Mouse (Mus musculus) heart, embryonic 16.5 days (tissue): ENCODE data around the gene Atxn1. TPM values are rescaled to one million over a fixed set of nuclear protein-coding genes. Genes with fewer than 3 reads are reported as not detected.

ENCODE experiments used
- ATAC-seq: fragments of 200-750 bp; cut with Nextera tagmentation; replicated peaks from 2 replicates; pipeline ENCODE4 v1.8.0; 2017; ENCODE audit warnings: moderate number of reproducible peaks; ENCODE audit not compliant: insufficient read depth, low FRiP score; ENCODE audit errors: extremely low read depth
- H3K27ac ChIP-seq: fragments of 300-500 bp; sonication (generic); 2 replicates; pipeline ENCODE4 v1.5.1; 2014; ENCODE audit warnings: mild to moderate bottlenecking, low read length, control low read depth, moderate library complexity
- H3K27me3 ChIP-seq: fragments of 300-500 bp; sonication (generic); 2 replicates; pipeline ENCODE4 v1.6.1; 2014; ENCODE audit warnings: low read length, mixed read lengths; ENCODE audit not compliant: control insufficient read depth, insufficient read depth
- H3K36me3 ChIP-seq: fragments of 300-500 bp; sonication (generic); 2 replicates; pipeline ENCODE4 v1.6.1; 2014; ENCODE audit not compliant: control insufficient read depth, insufficient read depth
- H3K4me1 ChIP-seq: fragments of 300-500 bp; sonication (generic); 2 replicates; pipeline ENCODE4 v1.6.1; 2014; ENCODE audit warnings: low read length, mixed read lengths; ENCODE audit not compliant: control insufficient read depth, insufficient read depth
- H3K4me2 ChIP-seq: fragments of 300-500 bp; sonication (generic); 2 replicates; pipeline ENCODE4 v1.6.1; 2014; ENCODE audit warnings: low read depth, mild to moderate bottlenecking, control low read depth, low read length
- H3K4me3 ChIP-seq: fragments of 300-500 bp; sonication (generic); 2 replicates; pipeline ENCODE4 v1.5.1; 2014; ENCODE audit warnings: mild to moderate bottlenecking, control low read depth, low read length
- H3K9ac ChIP-seq: fragments of 300-500 bp; sonication (generic); 2 replicates; pipeline ENCODE4 v1.6.1; 2014; ENCODE audit warnings: low read length, control low read depth
- H3K9me3 ChIP-seq: fragments of 300-500 bp; sonication (generic); replicated peaks from 2 replicates; pipeline ENCODE4 v1.6.1; 2016; ENCODE audit warnings: low read length; ENCODE audit not compliant: control insufficient read depth
- WGBS: fragments of 180-500 bp; shearing (Covaris S2); extraction: QIAGEN DNeasy Blood & Tissue Kit; methylation state at CpG from one replicate; pipeline ENCODE4 v1.1.7; 2014; 5-methylcytosine and 5-hydroxymethylcytosine counted together
- polyA plus RNA-seq: library from polyadenylated mRNA; unstranded; fragments of >200 nt; fragmentation: Nextera tagmentation; extraction: Ambion mirVana; gene quantifications from 2 replicates; pipeline ENCODE4 v1.2.1, GENCODE M21; 2015

The Atxn1 gene
- polyA plus RNA-seq, 1 experiment from 2014 or later, result 7.2 TPM

DNA sequence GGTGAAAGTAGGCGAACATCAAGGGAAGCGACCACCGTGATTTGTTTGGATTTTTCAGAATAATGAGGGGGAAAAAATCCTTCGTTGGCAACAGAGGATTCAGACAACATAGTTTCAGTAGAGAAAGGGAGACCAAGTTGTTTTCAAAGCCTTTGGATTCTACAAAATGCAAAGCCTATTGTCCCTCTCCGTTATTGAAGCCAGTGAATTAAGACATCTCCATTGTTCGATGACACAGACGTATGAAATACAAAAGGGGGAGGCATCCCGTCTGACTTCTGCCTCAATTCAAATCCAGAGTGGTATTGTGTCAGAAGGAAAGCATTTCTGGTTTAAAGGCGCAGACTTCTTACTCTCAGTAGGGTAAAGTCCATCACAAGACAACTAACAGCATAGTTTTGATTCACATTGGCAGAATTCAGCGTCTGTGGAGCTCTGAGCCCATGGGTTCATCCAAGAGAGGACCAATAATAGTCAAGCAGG is 103.7 kb downstream of the Atxn1 start:
- Histone ChIP-seq H3K4me2 (no peak overlapping the region), H3K36me3 (no peaks in the 10 kb centered on the region), H3K9me3 (no peaks in the 10 kb centered on the region), H3K27ac (no peak overlapping the region), H3K4me3 (no peak overlapping the region), H3K4me1 (peaks cover 11% of the 10 kb centered on the region), H3K27me3 (no peaks in the 10 kb centered on the region), H3K9ac (no peak overlapping the region)
- ATAC-seq, result no peak
- 83% methylated on average over 10 of the region's 10 CpGs for WGBS

DNA sequence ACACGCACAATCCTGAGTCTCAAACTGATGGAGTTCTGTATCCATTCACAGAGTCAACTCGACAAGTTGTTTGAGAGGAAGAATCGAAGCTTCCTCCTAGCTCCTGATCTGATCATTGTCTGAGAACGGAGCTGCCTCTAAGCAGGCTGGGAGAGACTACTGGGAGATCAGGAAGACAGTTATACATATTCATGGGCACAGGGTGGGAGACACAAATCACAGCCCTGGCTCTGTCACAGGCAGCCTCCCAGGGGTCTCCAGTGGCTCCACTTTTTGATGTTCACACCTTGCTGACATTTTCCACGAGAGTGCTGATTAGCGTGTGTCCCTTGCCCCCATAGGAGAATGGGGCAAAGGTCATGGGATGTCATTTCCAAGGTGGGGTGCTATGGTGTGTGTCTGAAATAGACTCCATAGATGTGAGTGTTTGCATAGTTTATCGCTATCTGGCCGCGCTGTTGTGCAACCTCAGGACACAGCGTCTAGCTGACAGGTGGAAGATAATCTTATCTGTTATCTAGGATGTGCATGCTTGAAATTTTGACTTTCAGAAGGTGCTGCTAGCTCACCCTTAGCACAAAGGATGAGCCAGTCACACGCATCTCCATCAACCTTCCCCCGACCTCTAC is 105.6 kb downstream of the Atxn1 start:
- no peak overlapping the region for H3K9ac ChIP-seq
- peaks cover 12% of the 10 kb centered on the region for H3K4me1 ChIP-seq
- no peaks in the 10 kb centered on the region for H3K36me3 ChIP-seq
- H3K4me2 ChIP-seq, result no peak overlapping the region
- no peak for ATAC-seq
- WGBS, result 70% methylated on average over 12 of the region's 12 CpGs
- H3K27me3 ChIP-seq, result no peaks in the 10 kb centered on the region
- H3K27ac ChIP-seq, result no peak overlapping the region
- no peak overlapping the region for H3K4me3 ChIP-seq
- no peaks in the 10 kb centered on the region for H3K9me3 ChIP-seq

DNA sequence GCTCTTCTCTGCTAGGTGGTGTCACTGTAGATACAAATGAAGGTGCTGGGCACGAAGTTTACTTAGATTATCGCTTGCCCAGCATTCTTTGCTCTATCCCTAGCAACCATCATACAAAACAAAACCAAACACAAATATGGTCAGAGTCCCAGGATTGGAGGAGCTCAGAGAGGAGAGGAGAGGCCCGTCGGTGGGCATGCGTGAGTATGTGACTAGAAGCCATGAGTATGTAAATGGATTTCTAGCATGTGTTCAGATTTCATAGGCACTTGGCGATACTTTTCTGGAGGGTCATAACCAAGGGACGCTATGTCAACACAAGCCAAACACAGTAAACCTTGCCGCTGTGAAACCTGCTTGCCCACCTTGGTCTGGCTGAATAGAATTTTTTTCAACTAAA is 107.4 kb downstream of the Atxn1 start:
- no peak for ATAC-seq
- 87% methylated on average over 8 of the region's 8 CpGs for WGBS
- peaks cover 12% of the 10 kb centered on the region for H3K4me1 ChIP-seq

DNA sequence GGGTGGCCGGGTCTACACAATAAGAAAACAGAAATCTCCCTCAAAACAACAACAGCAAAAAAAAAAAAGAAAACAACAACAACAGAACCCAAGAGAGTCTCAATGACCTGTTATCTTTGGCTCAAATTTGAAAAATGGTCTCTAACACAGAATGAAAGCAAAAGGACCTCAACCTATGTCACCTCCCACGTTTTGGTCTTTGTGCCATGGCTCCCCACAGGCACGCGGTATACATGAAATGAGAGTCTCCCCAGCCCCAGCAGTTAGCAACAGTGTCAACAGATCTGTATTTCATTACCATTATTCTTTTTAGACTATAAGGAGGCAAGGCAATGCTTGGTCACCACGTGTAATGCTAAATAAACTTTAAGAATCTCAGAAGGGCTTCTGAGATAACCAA is 110.3 kb downstream of the Atxn1 start:
- Histone ChIP-seq H3K27ac (no peak overlapping the region), H3K27me3 (no peaks in the 10 kb centered on the region), H3K9me3 (no peaks in the 10 kb centered on the region), H3K4me3 (no peak overlapping the region), H3K4me1 (peaks cover 3% of the 10 kb centered on the region; the same call in 1 of the 2 replicates), H3K36me3 (no peaks in the 10 kb centered on the region), H3K9ac (no peak overlapping the region), H3K4me2 (no peak overlapping the region)
- 79% methylated on average over 5 of the region's 5 CpGs for WGBS
- ATAC-seq, result no peak

More for the DNA sequence above, 107.4 kb downstream of the Atxn1 start:
- Histone ChIP-seq H3K4me3 (no peak overlapping the region), H3K36me3 (no peaks in the 10 kb centered on the region), H3K9ac (no peak overlapping the region), H3K27ac (no peak overlapping the region), H3K9me3 (no peaks in the 10 kb centered on the region), H3K4me2 (no peak overlapping the region), H3K27me3 (no peaks in the 10 kb centered on the region)

DNA sequence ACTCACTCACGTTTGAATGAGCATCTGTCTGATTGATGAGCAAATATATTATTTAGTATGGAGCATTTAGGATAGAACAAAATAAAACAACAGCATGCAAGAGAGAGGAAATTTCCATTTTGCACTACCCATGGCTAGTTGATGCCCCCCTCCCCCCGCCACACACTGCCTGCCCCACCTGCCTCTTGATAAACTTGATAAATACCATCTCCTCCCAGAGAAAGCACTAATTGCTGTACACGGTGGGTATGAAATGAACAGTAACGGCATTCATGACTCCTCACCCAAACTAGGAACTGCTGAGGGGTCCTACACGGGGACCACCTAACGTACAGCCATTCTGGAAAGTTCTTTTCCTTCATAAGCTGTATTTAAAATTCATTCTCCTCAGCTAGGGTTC is 111.1 kb downstream of the Atxn1 start:
- Histone ChIP-seq H3K27me3 (no peaks in the 10 kb centered on the region), H3K27ac (no peak overlapping the region), H3K4me1 (peaks cover 3% of the 10 kb centered on the region; the same call in 1 of the 2 replicates), H3K9ac (no peak overlapping the region), H3K36me3 (no peaks in the 10 kb centered on the region), H3K4me3 (no peak overlapping the region), H3K4me2 (no peak overlapping the region), H3K9me3 (no peaks in the 10 kb centered on the region)
- no peak for ATAC-seq
- 79% methylated on average over 6 of the region's 6 CpGs for WGBS

DNA sequence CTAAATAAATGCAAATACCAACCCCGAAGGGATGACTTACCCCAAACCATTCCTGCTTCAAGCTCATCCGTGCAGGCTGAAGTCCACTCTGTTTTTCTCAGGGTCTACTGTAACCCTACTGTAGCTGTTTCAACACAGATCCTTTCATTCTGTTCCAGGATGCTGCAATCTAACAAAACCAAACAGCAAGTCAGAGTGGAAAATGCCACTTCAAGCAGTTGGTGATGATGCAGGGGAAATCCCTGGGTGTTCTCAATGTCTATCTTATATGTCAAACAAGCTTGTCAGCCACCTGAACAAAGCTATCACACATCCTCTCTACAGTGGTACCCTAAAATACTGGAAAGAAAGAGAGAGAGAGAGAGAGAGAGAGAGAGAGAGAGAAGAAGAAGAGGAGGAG is 112.5 kb downstream of the Atxn1 start:
- WGBS, result 79% methylated on average over 2 of the region's 2 CpGs
- Histone ChIP-seq H3K27me3 (no peaks in the 10 kb centered on the region), H3K4me1 (peaks cover 3% of the 10 kb centered on the region; the same call in 1 of the 2 replicates), H3K9ac (no peak overlapping the region), H3K36me3 (no peaks in the 10 kb centered on the region), H3K9me3 (no peaks in the 10 kb centered on the region), H3K27ac (no peak overlapping the region), H3K4me2 (no peak overlapping the region), H3K4me3 (no peak overlapping the region)
- ATAC-seq, result no peak

DNA sequence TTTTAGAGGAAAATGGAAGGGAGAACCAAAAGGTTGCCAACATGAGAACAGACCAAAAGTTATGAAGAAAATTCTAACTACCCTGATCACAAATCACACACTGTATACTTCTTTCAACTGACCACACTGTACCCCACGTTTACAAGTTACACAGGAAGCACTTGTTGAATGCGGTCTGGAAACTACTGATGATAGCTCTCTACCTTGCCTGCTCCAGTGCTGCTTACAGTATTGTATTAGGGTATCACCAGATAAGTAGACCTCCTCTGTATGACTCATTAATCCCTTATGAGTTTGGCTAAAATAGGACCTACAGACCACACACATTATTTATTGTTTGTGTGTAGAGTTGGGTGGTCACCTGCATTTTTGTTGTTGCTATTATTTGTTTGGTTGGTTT is 113.1 kb downstream of the Atxn1 start:
- no peaks in the 10 kb centered on the region for H3K9me3 ChIP-seq
- H3K27ac ChIP-seq, result no peak overlapping the region
- no peaks in the 10 kb centered on the region for H3K36me3 ChIP-seq
- no peaks in the 10 kb centered on the region for H3K27me3 ChIP-seq
- WGBS, result 64% methylated on average over 2 of the region's 2 CpGs
- no peak overlapping the region for H3K4me2 ChIP-seq
- no peak overlapping the region for H3K4me3 ChIP-seq
- H3K9ac ChIP-seq, result no peak overlapping the region
- peaks cover 3% of the 10 kb centered on the region; the same call in 1 of the 2 replicates for H3K4me1 ChIP-seq
- no peak for ATAC-seq

DNA sequence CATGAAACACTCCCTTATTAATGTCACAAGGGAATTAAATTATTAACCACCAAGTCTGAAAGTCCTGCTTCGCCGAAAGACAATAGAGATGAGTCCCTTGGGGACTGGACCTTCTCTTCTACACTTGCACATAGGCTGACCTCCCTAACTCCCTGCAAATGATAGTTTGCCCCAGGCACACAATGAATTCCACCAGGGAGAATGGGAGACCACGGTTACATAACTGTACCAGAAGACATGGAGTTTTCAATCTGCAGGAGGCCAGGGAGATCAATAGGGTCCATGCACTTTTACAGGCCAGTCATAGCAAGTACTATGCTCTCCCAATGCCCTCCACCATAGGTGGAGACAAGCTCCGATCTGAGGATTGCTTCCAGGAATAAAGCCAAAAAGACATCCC is 113.7 kb downstream of the Atxn1 start:
- Histone ChIP-seq H3K4me3 (no peak overlapping the region), H3K4me1 (peaks cover 2% of the 10 kb centered on the region; the same call in 1 of the 2 replicates), H3K36me3 (no peaks in the 10 kb centered on the region), H3K27me3 (no peaks in the 10 kb centered on the region), H3K4me2 (no peak overlapping the region), H3K27ac (no peak overlapping the region), H3K9me3 (no peaks in the 10 kb centered on the region), H3K9ac (no peak overlapping the region)
- WGBS, result 83% methylated on average over 4 of the region's 4 CpGs
- no peak for ATAC-seq

DNA sequence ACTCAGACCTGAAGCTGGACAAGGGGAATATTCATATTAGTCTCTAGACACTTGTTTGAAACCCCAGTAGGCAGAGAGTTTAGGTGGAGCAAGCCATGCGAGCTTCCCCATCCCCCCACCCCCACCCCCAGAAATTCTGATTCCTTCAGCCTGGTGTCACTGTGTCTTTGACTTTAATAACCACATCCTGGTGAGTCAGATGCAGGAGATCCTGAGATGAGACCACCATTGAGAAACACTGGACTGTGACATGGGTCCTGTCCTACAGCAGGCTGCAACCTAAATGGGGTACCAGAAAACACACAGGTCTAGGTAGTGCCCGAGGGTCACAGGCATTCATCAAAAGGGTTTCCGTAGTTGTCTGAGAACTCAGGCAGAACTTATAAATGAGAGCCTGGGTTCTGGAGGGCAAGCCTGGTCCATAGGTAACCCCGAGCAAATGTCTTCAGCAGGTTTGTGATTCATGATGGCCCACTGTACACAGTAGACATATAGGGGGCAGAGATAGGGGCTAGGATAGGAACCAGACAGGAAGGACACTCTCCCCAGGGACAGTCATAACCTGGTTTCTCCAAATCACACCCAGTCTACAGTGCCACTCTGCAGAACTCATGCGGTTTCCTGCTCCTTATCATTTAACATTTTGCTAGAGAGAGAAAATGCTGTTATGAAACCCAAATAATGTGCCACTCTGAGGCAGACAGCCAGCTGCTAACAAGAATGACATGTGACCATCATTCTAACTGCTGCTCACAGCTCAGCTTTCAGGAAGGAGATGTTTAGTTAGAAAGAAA is 114.4 kb downstream of the Atxn1 start:
- H3K9ac ChIP-seq, result no peak overlapping the region
- no peak overlapping the region for H3K4me3 ChIP-seq
- H3K9me3 ChIP-seq, result no peaks in the 10 kb centered on the region
- H3K27me3 ChIP-seq, result no peaks in the 10 kb centered on the region
- no peak overlapping the region for H3K4me2 ChIP-seq
- ATAC-seq, result no peak
- WGBS, result 83% methylated on average over 5 of the region's 5 CpGs
- H3K36me3 ChIP-seq, result no peaks in the 10 kb centered on the region
- no peak overlapping the region for H3K27ac ChIP-seq
- no peaks in the 10 kb centered on the region for H3K4me1 ChIP-seq
